Mouse (Mus musculus): ENCODE data around the gene Slc45a2. TPM values are rescaled to one million over a fixed set of nuclear protein-coding genes. Genes with fewer than 3 reads are reported as not detected.

Slc45a2 gene
- polyA plus RNA-seq, 1 experiment, result 0.37 TPM

DNA sequence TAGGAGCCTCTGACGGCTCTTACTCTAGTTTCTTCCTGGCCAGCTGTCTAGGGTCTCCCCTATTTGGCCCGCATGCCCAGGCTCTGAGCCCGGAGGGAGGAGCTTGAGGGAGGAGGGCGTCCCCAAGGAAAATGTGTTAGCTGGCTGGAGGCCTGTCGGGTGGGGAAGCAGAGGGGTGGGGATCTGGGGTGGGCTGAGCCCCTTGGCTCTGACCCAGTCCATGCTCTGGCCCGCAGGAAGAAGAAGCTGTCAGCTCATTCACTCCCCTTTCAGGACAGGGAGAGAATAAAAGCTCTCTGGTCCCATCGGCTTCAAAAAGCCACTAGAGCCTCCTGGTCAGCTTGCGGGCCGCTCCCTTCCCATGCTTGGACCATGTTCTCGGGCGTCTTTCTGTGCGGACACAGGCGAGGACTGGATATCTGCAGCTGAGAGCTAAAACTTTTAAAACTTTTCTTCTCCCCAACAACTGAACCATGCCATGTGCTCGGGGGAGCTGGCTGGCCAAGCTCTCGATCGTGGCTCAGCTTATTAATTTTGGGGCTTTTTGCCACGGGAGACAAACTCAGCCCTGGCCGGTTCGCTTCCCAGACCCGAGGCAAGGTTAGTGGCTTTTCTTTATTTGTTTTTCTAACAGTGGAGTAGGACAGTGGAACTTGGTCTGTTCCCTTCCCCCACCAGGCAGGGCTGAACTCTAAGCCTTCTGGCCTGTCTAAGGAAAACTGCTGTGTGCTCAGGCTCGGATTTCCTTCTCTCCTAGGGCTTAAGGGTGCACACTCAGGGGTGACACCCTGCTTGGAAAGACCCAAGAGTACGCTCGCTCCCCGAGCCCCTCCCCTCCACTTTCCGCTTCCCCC is 64.3 kb downstream of the Slc45a2 start, which contains the start of gene Adamts12:
Adamts12 (plus strand) TSS at position 233 of the 854 bp plus-strand sequence.
- WGBS, result 12% methylated on average over 25 of the region's 25 CpGs
- H3K4me3 ChIP-seq (ENCODE audit: extremely low read depth, insufficient read depth, insufficient read length), result no peak within 1 kb of the TSS
- no peak for TF ChIP-seq POLR2A (IDR thresholded peaks at IDR 0.05; ENCODE audit: low read depth, low read length)
- TF ChIP-seq CTCF (IDR thresholded peaks at IDR 0.05; ENCODE audit: extremely low read depth, insufficient read depth, insufficient read length, insufficient replicate concordance), result no peak
- H3K27ac ChIP-seq (ENCODE audit: insufficient read depth, low read length), result no peak within 1 kb of the TSS
- no peak for DNase-seq (ENCODE audit: low read depth in 1 of 2, low spot score in 2 of 2)
- no peaks in the 10 kb centered on the region for H3K36me3 ChIP-seq (ENCODE audit: control insufficient read depth, insufficient read depth, low read length)
- H3K27me3 ChIP-seq (ENCODE audit: control insufficient read depth, insufficient read depth, low read length), result no peaks in the 10 kb centered on the region
- H3K4me1 ChIP-seq (ENCODE audit: control insufficient read depth, insufficient read depth, insufficient read length), result no peaks in the 10 kb centered on the region

- Histone ChIP-seq H3K4me3 (ENCODE audit: extremely low read depth, insufficient read depth, insufficient read length) (no peak overlapping the region), H3K36me3 (ENCODE audit: control insufficient read depth, insufficient read depth, low read length) (no peaks in the 10 kb centered on the region), H3K27me3 (ENCODE audit: control insufficient read depth, insufficient read depth, low read length) (no peaks in the 10 kb centered on the region), H3K27ac (ENCODE audit: insufficient read depth, low read length) (no peak overlapping the region), H3K4me1 (ENCODE audit: control insufficient read depth, insufficient read depth, insufficient read length) (no peaks in the 10 kb centered on the region)
- no peak for DNase-seq (ENCODE audit: low read depth in 1 of 2, low spot score in 2 of 2)
- 34% methylated on average over 9 of the region's 9 CpGs for WGBS
- TF ChIP-seq POLR2A (IDR thresholded peaks at IDR 0.05; ENCODE audit: low read depth, low read length), result no peak
- no peak for TF ChIP-seq CTCF (IDR thresholded peaks at IDR 0.05; ENCODE audit: extremely low read depth, insufficient read depth, insufficient read length, insufficient replicate concordance)
These were observed 65.1 kb downstream of the Slc45a2 start for GRCm38 (mm10) chr15:11065528-11066171.

GRCm38 (mm10) chr15:11066299-11066698 is 65.8 kb downstream of the Slc45a2 start:
- 59% methylated on average over 5 of the region's 5 CpGs for WGBS
- no peaks in the 10 kb centered on the region for H3K4me1 ChIP-seq (ENCODE audit: control insufficient read depth, insufficient read depth, insufficient read length)
- TF ChIP-seq POLR2A (IDR thresholded peaks at IDR 0.05; ENCODE audit: low read depth, low read length) (no peak), CTCF (IDR thresholded peaks at IDR 0.05; ENCODE audit: extremely low read depth, insufficient read depth, insufficient read length, insufficient replicate concordance) (no peak)
- H3K27me3 ChIP-seq (ENCODE audit: control insufficient read depth, insufficient read depth, low read length), result no peaks in the 10 kb centered on the region
- no peaks in the 10 kb centered on the region for H3K36me3 ChIP-seq (ENCODE audit: control insufficient read depth, insufficient read depth, low read length)
- H3K27ac ChIP-seq (ENCODE audit: insufficient read depth, low read length), result no peak overlapping the region
- no peak overlapping the region for H3K4me3 ChIP-seq (ENCODE audit: extremely low read depth, insufficient read depth, insufficient read length)
- DNase-seq (ENCODE audit: low read depth in 1 of 2, low spot score in 2 of 2), result no peak

GRCm38 (mm10) chr15:11067891-11068290 is 67.4 kb downstream of the Slc45a2 start:
- WGBS, result 84% methylated on average over 7 of the region's 7 CpGs
- H3K4me1 ChIP-seq (ENCODE audit: control insufficient read depth, insufficient read depth, insufficient read length), result no peaks in the 10 kb centered on the region
- H3K4me3 ChIP-seq (ENCODE audit: extremely low read depth, insufficient read depth, insufficient read length), result no peak overlapping the region
- H3K27ac ChIP-seq (ENCODE audit: insufficient read depth, low read length), result no peak overlapping the region
- no peaks in the 10 kb centered on the region for H3K36me3 ChIP-seq (ENCODE audit: control insufficient read depth, insufficient read depth, low read length)
- no peak for DNase-seq (ENCODE audit: low read depth in 1 of 2, low spot score in 2 of 2)
- TF ChIP-seq CTCF (IDR thresholded peaks at IDR 0.05; ENCODE audit: extremely low read depth, insufficient read depth, insufficient read length, insufficient replicate concordance), result no peak
- TF ChIP-seq POLR2A (IDR thresholded peaks at IDR 0.05; ENCODE audit: low read depth, low read length), result no peak
- H3K27me3 ChIP-seq (ENCODE audit: control insufficient read depth, insufficient read depth, low read length), result no peaks in the 10 kb centered on the region

DNA sequence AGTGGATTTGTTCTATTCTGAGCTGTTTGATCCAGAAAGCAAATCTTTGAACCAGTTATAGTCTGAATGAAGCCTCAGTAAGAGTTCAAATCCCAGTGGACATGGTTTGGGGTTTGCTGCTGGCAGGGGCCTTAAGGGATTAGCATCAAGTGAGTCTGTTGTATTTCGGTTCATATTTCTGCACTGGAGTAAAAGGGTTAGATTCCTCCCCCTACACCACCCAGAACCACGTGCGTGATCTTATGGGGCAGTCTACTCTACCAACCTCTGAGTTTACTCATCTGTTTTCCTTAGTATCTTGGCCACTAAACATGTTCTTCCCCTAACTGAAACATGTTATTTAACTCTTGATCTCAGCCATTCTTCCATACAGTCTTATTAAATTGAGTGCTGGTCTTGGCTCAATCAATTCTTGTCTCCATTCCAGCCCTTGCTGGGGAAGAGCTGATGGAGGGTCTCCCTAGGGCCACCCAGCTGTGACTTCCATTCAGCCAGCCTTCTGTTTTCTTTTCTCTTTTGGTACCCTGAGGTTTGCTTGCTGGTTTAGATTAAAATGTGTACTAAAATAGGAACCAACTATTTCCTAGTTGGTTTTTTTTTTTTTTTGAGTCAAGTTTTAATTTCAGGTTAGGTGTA is 75.3 kb downstream of the Slc45a2 start:
- no peaks in the 10 kb centered on the region for H3K36me3 ChIP-seq (ENCODE audit: control insufficient read depth, insufficient read depth, low read length)
- no peak for TF ChIP-seq CTCF (IDR thresholded peaks at IDR 0.05; ENCODE audit: extremely low read depth, insufficient read depth, insufficient read length, insufficient replicate concordance)
- TF ChIP-seq POLR2A (IDR thresholded peaks at IDR 0.05; ENCODE audit: low read depth, low read length), result no peak

More for the DNA sequence above, 75.3 kb downstream of the Slc45a2 start:
- H3K27ac ChIP-seq (ENCODE audit: insufficient read depth, low read length), result no peak overlapping the region
- no peak for DNase-seq (ENCODE audit: low read depth in 1 of 2, low spot score in 2 of 2)
- H3K27me3 ChIP-seq (ENCODE audit: control insufficient read depth, insufficient read depth, low read length), result no peaks in the 10 kb centered on the region
- 76% methylated on average over 3 of the region's 3 CpGs for WGBS
- no peaks in the 10 kb centered on the region for H3K4me1 ChIP-seq (ENCODE audit: control insufficient read depth, insufficient read depth, insufficient read length)
- no peak overlapping the region for H3K4me3 ChIP-seq (ENCODE audit: extremely low read depth, insufficient read depth, insufficient read length)

Other genes starting within 250 kb of the Slc45a2 start
- gene C1qtnf3, start 48.4 kb upstream of the Slc45a2 start, polyA plus RNA-seq (2012; rRNA removed), result not detected in 2 replicates
- 2.2 and 2.4 TPM in 2 replicates for gene Amacr, start 19.0 kb upstream of the Slc45a2 start, polyA plus RNA-seq (2012; rRNA removed)
- gene Rxfp3, start 37.3 kb downstream of the Slc45a2 start, polyA plus RNA-seq (2012; rRNA removed), result not detected in 2 replicates
- 0.15 and 0.16 TPM in 2 replicates for gene Adamts12, start 64.1 kb downstream of the Slc45a2 start, polyA plus RNA-seq (2012; rRNA removed)